Mouse (Mus musculus): Measurements from ENCODE around the gene Ppih. TPM values are rescaled to one million over a fixed set of nuclear protein-coding genes. Genes with fewer than 3 reads are reported as not detected.

Gene Ppih
- 22.2 TPM for polyA plus RNA-seq (2012; fragmentation: generic; extraction: Trizol)

DNA sequence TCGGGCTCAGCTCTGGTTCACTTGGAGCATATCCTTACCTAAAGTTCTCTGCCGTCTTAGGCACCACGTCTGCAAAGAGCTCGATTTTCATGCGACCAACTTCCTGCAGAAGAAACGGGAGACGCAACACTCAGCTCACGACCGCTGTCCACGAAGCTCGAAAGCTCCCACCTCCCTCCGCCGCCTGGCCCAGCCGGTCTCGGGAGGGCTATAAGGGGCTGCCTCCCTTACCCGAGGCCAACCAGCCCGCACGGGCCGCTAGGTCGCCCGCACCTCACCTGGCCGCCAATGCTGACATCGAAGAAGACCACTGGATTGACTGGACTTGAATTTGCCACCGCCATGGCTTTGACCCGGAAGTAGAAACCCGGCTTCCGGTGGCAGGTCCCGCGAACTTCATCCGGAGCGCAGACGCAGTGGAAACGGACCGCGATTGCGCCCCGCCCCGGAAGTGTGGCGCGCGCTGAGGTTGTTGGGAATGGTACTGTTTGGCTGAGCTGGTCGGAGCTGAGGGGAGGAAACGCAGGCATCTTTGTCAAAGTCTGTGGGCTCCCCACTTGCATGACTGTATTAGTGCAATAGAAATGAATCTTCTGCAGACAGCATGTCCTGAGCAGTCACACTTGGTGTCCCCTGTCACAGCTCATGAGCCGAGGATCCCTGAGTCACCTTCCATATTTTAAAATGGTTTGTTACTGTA lies at the start of gene Ppih:
Gene Ppih (minus strand): TSS at position 416 of the 700 bp plus-strand sequence.
- Histone ChIP-seq H3K27me3 (ENCODE audit: control insufficient read depth, insufficient read depth, insufficient read length) (no peaks in the 10 kb centered on the region), H3K4me3 (peak within 1 kb of the TSS; percentile 37), H3K36me3 (ENCODE audit: control insufficient read depth, insufficient read depth) (peaks cover 13% of the 10 kb centered on the region), H3K4me2 (ENCODE audit: low read depth) (peak within 1 kb of the TSS; percentile 84), H3ac (ENCODE audit: control insufficient read depth, insufficient read length) (peak within 1 kb of the TSS; percentile 25), H3K79me2 (ENCODE audit: control insufficient read depth, insufficient read depth) (peaks cover 6% of the 10 kb centered on the region)
- TF ChIP-seq USF1 (IDR thresholded peaks at IDR 0.05; ENCODE audit: low read depth), result no peak
- TF ChIP-seq POLR2A (IDR thresholded peaks at IDR 0.05; ENCODE audit: insufficient read length, low read depth), result peak; percentile 71
- no peak for TF ChIP-seq TCF3 (IDR thresholded peaks at IDR 0.05; ENCODE audit: insufficient read length, low read depth)
- TF ChIP-seq MYOD1 (IDR thresholded peaks at IDR 0.05; ENCODE audit: control insufficient read depth in 1 of 3, insufficient read length in 2 of 3, low read depth in 2 of 3), result no peak
- no peak for TF ChIP-seq MYOG (IDR thresholded peaks at IDR 0.05; ENCODE audit: control insufficient read depth in 1 of 3, insufficient read depth in 1 of 3, insufficient read length in 2 of 3, low read depth in 2 of 3)
- TF ChIP-seq MAX (IDR thresholded peaks at IDR 0.05; ENCODE audit: low read depth), result no peak
- peak; percentile 18 for TF ChIP-seq E2F4 (IDR thresholded peaks at IDR 0.05; ENCODE audit: insufficient read depth)
- TF ChIP-seq POLR2AphosphoS2 (IDR thresholded peaks at IDR 0.05; ENCODE audit: insufficient read length, low read depth), result peak; percentile 67
- no peak for TF ChIP-seq CEBPB (IDR thresholded peaks at IDR 0.05; ENCODE audit: insufficient read depth, poor library complexity, severe bottlenecking)
- TF ChIP-seq REST (IDR thresholded peaks at IDR 0.05; ENCODE audit: insufficient read depth, insufficient read length), result no peak
- no peak for TF ChIP-seq SRF (IDR thresholded peaks at IDR 0.05; ENCODE audit: control insufficient read depth, insufficient read length, low read depth)
- no peak for TF ChIP-seq TCF12 (IDR thresholded peaks at IDR 0.05; ENCODE audit: insufficient read depth, poor library complexity, severe bottlenecking)

GRCm38 (mm10) chr4:119369460-119369859 lies 49.1 kb upstream of the Ppih start:
- no peak for TF ChIP-seq POLR2AphosphoS2 (IDR thresholded peaks at IDR 0.05; ENCODE audit: insufficient read length, low read depth)
- no peak for TF ChIP-seq MYOD1 (IDR thresholded peaks at IDR 0.05; ENCODE audit: control insufficient read depth in 1 of 3, insufficient read length in 2 of 3, low read depth in 2 of 3)
- no peak for TF ChIP-seq USF1 (IDR thresholded peaks at IDR 0.05; ENCODE audit: low read depth)
- no peaks in the 10 kb centered on the region for H3K36me3 ChIP-seq (ENCODE audit: control insufficient read depth, insufficient read depth)
- no peak overlapping the region for H3ac ChIP-seq (ENCODE audit: control insufficient read depth, insufficient read length)
- no peaks in the 10 kb centered on the region for H3K27me3 ChIP-seq (ENCODE audit: control insufficient read depth, insufficient read depth, insufficient read length)
- H3K4me2 ChIP-seq (ENCODE audit: low read depth), result no peak overlapping the region
- no peaks in the 10 kb centered on the region for H3K79me2 ChIP-seq (ENCODE audit: control insufficient read depth, insufficient read depth)
- no peak overlapping the region for H3K4me3 ChIP-seq

- Histone ChIP-seq H3K4me2 (ENCODE audit: low read depth) (no peak overlapping the region), H3ac (ENCODE audit: control insufficient read depth, insufficient read length) (no peak overlapping the region), H3K4me3 (no peak overlapping the region), H3K79me2 (ENCODE audit: control insufficient read depth, insufficient read depth) (no peaks in the 10 kb centered on the region), H3K27me3 (ENCODE audit: control insufficient read depth, insufficient read depth, insufficient read length) (no peaks in the 10 kb centered on the region), H3K36me3 (ENCODE audit: control insufficient read depth, insufficient read depth) (no peaks in the 10 kb centered on the region)
- TF ChIP-seq MAX (IDR thresholded peaks at IDR 0.05; ENCODE audit: low read depth) (no peak), POLR2AphosphoS2 (IDR thresholded peaks at IDR 0.05; ENCODE audit: insufficient read length, low read depth) (no peak), MYOD1 (IDR thresholded peaks at IDR 0.05; ENCODE audit: control insufficient read depth in 1 of 3, insufficient read length in 2 of 3, low read depth in 2 of 3) (no peak), TCF12 (IDR thresholded peaks at IDR 0.05; ENCODE audit: insufficient read depth, poor library complexity, severe bottlenecking) (no peak), MYOG (IDR thresholded peaks at IDR 0.05; ENCODE audit: control insufficient read depth in 1 of 3, insufficient read depth in 1 of 3, insufficient read length in 2 of 3, low read depth in 2 of 3) (no peak), SRF (IDR thresholded peaks at IDR 0.05; ENCODE audit: control insufficient read depth, insufficient read length, low read depth) (no peak), CEBPB (IDR thresholded peaks at IDR 0.05; ENCODE audit: insufficient read depth, poor library complexity, severe bottlenecking) (no peak), POLR2A (IDR thresholded peaks at IDR 0.05; ENCODE audit: insufficient read length, low read depth) (no peak), E2F4 (IDR thresholded peaks at IDR 0.05; ENCODE audit: insufficient read depth) (no peak), REST (IDR thresholded peaks at IDR 0.05; ENCODE audit: insufficient read depth, insufficient read length) (no peak), TCF3 (IDR thresholded peaks at IDR 0.05; ENCODE audit: insufficient read length, low read depth) (no peak), USF1 (IDR thresholded peaks at IDR 0.05; ENCODE audit: low read depth) (no peak)
Measured at GRCm38 (mm10) chr4:119366758-119367526, 46.6 kb upstream of the Ppih start.

DNA sequence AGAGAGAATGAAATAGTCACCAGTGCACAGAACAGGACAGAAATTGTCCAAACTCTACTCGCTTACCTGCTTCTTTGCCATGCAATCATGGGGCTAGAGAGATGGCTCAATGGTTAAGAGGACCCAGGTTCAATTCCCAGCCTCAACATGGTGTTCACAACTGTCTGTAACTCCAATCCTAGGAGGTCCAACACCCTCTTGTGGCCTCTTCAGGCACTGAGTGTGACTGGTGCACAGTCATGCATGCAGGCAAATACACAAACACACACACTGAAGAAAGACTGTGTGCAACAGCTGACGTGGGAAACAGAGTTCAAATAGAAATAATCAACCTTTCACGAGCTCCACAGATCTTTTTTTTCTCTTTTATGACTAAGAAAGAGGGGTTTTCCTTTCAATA lies 41.9 kb upstream of the Ppih start:
- TF ChIP-seq MAX (IDR thresholded peaks at IDR 0.05; ENCODE audit: low read depth) (no peak), REST (IDR thresholded peaks at IDR 0.05; ENCODE audit: insufficient read depth, insufficient read length) (no peak), SRF (IDR thresholded peaks at IDR 0.05; ENCODE audit: control insufficient read depth, insufficient read length, low read depth) (no peak), E2F4 (IDR thresholded peaks at IDR 0.05; ENCODE audit: insufficient read depth) (no peak), TCF3 (IDR thresholded peaks at IDR 0.05; ENCODE audit: insufficient read length, low read depth) (no peak), CEBPB (IDR thresholded peaks at IDR 0.05; ENCODE audit: insufficient read depth, poor library complexity, severe bottlenecking) (no peak), POLR2AphosphoS2 (IDR thresholded peaks at IDR 0.05; ENCODE audit: insufficient read length, low read depth) (no peak)
- H3K4me3 ChIP-seq, result no peak overlapping the region

More for the DNA sequence above, 41.9 kb upstream of the Ppih start:
- no peak overlapping the region for H3ac ChIP-seq (ENCODE audit: control insufficient read depth, insufficient read length)
- H3K27me3 ChIP-seq (ENCODE audit: control insufficient read depth, insufficient read depth, insufficient read length), result peaks cover 8% of the 10 kb centered on the region
- no peaks in the 10 kb centered on the region for H3K79me2 ChIP-seq (ENCODE audit: control insufficient read depth, insufficient read depth)
- H3K4me2 ChIP-seq (ENCODE audit: low read depth), result no peak overlapping the region
- H3K36me3 ChIP-seq (ENCODE audit: control insufficient read depth, insufficient read depth), result no peaks in the 10 kb centered on the region
